Mouse (Mus musculus) MN1 (cell line): Measurements from ENCODE around the gene Atoh1.

Source experiments
- DNase-seq: peaks from one replicate; pipeline ENCODE4 v3.0.0-alpha.2; 2016; ENCODE audit warnings: low spot score

Atoh1 gene

DNA sequence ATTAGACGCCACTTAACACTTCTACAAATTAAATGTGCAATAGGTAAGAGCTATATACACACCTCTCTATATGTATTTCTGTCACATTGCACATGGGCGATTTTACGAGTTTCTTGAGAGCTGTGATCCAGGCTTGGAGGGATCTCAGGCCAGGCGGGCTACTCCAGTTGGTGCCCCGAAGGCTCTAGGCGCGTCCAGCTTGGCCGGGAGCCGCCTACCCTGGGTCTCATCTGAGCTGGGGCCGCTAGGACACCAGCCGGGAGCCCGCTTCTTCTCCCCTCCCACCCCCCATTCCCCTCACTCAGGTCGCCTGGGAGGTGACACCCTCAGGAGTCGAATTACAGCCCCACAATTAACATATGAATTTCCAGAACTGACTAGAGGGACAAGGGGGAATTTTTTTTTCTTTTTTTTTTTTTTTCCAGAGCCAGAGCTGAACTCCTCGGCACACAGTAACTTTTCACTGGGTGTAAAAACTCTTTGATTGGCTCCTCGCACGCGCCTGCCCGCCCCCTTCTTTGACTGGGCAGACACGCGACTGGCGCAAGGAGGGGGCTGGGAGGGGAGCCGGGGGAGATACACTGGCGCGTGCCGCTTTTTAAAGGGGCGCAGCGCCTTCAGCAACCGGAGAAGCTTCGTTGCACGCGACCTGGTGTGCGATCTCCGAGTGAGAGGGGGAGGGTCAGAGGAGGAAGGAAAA, at the start of gene Atoh1:
Gene Atoh1, plus strand, starts transcription at position 627 of the 700 bp plus-strand sequence.
- DNase-seq = no peak

DNA sequence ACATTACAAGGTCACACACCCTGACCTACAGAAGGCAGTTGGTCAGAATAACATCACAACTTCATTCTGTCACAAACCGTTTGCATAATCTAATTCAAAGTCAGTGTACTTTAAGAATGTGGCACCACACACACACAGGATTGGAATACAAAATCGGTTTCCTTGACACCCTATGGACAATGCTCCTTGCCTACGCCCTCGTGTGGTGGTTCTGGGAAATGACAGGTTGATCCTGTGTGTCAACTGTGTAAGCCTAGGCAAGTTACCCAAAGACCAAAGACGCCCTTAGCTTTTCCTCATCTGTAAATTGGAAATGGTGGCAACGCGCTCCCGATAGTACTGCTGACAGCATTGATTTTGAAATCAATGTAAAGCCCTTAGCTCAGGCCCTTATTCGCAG, 45.0 kb upstream of the Atoh1 start:
- DNase-seq = no peak

DNA sequence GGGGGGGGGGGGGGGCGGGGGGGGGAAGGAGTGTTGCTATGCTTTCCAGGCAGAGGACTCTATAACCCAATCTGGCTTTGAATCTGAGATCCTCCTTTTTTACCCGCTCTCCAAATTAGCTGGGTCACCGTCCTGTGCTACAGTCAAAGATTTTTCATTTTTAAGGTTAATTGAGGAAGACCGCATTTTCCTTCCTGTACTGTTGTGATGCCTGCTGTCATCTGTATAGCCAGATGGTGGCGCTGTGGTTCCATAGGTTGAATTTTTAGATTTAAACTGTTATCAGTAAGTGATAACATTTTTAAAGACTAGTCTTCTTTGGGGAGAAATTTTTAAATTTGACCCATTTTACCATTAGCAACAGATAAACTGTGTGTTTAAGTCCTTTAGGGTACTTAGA, 44.0 kb upstream of the Atoh1 start:
- no peak for DNase-seq

DNA sequence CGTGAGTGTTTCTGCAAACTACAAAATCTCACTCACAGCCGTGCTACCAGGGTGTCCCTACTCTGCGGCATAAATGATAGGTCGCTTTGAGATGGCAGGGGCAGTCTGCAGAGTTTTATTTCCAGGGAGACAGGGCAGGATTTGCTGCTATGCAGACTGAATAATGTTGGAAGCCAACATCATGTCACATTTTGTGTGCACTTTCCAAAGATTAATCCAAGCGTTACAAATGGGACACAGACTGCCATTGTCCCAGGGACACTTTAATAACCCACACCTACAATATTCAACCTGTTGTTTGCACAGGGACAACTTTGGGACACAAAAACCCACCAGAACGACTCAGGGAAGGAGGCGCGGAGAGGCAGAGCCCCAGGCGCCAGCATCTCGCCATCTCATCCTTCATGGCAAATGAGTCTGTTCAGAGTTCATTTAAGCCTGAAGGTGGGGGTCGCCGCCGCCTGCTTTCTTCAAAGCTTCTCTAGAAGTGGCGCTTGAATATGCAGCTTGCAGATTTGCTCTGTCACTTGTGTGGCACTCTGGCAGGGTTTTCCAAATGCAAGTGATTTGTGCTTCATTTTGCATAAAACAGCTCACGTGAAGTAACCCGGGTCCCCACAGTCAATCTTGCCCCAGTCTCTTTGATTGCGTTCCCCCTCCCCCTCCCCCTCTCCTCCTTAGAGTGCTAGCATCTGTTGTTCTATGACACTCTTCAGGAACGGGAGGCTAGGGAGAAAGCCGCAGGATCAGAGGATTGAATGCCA, 40.6 kb upstream of the Atoh1 start:
- no peak for DNase-seq

DNA sequence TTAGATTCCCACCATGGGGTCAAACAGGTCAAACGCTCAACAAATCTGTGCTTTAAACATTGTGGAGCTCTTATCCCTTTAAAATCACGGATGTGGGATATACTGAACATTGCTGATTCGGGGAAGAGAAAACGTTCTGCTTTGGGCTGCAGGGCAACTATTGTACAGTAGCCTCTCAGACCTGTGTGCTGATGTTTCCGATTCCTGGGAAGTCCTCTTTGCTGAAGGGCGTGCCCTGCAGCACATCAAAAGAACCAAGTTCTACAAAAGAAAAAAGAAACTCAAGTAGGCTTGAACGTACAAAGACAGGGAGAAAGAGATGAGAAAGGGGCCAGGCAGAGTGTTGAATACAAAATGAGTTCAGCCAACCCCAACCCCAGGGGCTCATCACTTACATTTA, 34.2 kb upstream of the Atoh1 start:
- DNase-seq = no peak

DNA sequence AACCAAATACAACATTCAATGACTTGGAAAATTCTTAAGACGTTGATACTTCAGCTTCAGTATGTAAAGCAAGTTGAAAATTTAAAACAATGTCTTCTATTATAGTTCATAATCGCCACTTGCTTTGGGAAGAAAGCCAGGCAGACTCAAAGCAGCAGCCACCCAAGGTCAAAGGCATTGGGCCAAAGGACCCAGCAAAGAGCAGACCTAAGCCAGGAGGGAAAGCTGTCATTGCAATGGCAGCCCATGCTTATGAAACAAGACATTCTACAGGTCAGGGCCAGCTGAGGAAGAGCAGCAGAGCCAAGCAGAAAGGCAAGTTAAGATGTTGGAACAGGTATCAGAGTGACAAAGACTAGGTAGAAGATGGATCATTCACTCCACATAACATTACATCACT, 25.3 kb upstream of the Atoh1 start:
- no peak for DNase-seq

DNA sequence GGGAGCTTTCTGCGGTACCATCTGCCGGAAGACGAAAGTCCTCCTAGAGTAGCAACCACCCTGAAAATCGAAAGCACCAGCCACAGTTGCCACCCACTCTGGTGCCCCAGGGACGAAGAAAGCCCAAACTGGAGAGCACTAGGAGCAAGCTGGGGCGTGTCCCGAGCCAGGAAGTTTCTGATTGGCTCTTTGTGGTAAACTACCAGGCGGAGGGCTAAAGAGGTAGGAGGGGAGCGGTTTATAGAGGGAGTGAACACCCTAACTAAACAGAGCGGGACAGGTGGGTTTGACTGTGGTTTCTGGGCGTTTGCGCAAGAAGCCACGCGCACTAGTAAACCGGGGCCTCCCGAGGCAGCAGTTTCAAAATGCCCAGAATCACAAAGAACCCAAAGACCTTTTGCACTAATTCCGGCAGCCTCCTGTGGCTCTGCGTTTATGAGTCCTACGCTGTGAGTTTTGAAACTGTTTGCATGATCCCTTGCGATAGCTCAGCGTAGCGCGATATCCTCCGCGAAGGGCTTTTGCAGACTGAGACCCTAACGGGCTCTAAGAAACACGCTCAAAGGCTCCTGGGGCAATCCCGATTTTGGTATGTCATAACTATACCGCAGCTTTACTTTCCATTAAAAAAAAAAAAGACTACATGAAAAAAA, 1.0 kb upstream of the Atoh1 start:
- DNase-seq = no peak

DNA sequence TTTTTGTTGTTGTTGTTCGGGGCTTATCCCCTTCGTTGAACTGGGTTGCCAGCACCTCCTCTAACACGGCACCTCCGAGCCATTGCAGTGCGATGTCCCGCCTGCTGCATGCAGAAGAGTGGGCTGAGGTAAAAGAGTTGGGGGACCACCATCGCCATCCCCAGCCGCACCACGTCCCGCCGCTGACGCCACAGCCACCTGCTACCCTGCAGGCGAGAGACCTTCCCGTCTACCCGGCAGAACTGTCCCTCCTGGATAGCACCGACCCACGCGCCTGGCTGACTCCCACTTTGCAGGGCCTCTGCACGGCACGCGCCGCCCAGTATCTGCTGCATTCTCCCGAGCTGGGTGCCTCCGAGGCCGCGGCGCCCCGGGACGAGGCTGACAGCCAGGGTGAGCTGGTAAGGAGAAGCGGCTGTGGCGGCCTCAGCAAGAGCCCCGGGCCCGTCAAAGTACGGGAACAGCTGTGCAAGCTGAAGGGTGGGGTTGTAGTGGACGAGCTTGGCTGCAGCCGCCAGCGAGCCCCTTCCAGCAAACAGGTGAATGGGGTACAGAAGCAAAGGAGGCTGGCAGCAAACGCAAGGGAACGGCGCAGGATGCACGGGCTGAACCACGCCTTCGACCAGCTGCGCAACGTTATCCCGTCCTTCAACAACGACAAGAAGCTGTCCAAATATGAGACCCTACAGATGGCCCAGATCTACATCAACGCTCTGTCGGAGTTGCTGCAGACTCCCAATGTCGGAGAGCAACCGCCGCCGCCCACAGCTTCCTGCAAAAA, 496 bp downstream of the Atoh1 start:
- no peak for DNase-seq

DNA sequence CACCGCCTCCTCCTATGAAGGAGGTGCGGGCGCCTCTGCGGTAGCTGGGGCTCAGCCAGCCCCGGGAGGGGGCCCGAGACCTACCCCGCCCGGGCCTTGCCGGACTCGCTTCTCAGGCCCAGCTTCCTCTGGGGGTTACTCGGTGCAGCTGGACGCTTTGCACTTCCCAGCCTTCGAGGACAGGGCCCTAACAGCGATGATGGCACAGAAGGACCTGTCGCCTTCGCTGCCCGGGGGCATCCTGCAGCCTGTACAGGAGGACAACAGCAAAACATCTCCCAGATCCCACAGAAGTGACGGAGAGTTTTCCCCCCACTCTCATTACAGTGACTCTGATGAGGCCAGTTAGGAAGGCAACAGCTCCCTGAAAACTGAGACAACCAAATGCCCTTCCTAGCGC, 1.1 kb downstream of the Atoh1 start:
- DNase-seq = no peak

DNA sequence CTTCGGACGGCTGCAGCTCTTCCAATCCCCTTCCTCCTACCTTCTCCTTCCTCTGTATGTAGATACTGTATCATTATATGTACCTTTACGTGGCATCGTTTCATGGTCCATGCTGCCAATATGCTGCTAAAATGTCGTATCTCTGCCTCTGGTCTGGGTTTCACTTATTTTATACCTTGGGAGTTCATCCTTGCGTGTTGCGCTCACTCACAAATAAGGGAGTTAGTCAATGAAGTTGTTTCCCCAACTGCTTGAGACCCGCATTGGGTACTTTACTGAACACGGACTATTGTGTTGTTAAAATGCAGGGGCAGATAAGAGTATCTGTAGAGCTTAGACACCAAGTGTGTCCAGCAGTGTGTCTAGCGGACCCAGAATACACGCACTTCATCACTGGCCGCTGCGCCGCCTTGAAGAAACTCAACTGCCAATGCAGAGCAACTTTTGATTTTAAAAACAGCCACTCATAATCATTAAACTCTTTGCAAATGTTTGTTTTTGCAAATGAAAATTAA, 1.6 kb downstream of the Atoh1 start:
- no peak for DNase-seq

DNA sequence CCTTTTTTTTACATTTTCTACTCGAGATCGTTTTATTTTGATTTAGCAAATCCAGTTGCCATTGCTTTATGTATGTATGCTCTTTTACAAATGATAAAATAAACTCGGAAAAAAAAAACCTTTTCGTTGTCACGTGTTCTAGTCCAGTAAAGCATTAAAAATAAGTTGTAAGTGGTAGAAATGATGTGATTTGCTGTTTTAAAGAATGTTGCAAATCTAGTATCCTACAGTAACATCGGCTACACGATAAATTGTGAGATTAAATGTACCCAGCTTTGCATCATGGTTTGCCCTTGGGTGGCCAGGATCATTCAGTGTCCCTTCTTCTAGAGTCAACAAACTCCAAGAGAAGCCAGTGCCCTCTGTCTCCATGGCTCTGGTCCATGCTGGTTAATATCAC, 2.2 kb downstream of the Atoh1 start:
- DNase-seq = no peak

DNA sequence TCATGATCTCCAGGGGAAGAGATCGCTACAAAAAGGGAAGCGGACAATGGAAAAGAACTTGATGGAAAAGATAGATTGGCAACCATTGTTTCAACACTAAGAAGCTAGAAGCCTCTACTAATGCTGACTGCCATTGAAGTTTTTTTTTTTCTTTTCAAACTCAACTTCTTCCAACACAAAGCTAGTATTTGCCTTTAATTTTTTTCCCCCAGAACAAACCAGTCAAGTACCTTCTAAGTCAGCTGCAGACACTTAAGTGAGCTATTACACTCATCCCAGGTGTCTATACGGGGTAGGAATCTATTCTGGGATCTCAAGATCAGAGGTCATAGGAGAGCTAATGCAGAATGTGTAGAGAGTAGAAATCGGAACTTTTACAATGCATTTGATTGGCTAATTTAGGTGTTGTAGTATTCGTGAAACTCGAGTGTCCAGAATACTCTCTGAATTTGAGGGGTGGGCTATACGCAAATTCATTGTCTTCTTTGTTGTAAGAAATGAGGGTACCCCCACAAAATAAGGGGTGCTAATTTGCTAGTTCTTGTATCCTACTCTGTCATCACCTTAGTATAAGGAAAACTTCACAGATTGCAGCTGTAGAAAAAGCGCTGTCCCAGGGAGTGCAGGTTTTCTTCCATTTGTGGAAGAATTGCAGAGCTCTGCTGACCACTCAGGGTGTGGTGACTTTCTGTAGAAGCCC, 2.8 kb downstream of the Atoh1 start:
- no peak for DNase-seq

DNA sequence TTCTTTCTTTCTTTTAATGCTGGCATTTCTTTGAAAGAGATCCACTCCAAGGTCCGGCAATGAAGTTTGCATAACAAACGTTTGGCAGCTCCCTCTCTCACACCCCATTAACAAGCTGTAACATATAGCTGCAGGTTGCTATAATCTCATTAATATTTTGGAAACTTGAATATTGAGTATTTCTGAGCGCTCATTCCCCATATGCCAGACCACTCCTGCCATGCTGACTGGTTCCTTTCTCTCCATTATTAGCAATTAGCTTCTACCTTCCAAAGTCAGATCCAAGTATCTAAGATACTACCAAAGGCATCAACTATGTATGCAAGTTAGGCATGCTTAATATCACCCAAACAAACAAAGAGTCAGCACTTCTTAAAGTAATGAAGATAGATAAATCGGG, 4.4 kb downstream of the Atoh1 start:
- DNase-seq = no peak

DNA sequence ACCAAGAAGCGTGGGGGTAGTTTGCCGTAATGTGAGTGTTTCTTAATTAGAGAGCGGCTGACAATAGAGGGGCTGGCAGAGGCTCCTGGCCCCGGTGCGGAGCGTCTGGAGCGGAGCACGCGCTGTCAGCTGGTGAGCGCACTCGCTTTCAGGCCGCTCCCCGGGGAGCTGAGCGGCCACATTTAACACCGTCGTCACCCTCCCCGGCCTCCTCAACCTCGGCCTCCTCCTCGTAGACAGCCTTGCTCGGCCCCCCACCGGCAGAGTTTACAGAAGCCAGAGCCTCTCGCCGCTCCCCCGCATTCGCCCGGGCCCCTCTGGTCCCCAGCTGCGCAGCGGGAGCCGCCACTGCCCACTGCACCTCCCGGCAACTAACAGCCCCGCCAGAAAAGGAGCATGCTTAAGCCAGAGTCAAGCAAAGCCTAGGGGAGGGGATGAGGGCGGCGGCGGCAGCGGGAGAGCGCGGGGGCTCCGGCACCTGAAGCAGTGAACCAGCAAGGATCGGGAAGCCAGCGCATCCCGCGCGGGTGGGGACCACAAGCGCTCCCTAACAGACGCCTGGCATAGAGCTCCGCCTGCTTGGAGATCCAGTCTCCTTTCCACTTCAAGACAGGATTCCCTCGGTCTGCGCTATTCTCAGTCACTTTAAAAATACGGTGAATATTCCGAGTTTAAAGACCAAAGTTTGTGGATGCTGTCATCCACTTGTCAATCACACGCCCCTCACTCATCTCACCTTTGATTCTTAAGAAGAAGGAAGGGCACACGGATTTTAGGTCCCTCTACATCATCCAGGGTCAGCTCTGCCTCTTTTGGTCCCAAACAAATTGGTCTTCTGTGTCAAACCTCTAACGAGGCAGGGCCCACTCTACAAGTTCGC, 5.8 kb downstream of the Atoh1 start:
- DNase-seq = no peak

DNA sequence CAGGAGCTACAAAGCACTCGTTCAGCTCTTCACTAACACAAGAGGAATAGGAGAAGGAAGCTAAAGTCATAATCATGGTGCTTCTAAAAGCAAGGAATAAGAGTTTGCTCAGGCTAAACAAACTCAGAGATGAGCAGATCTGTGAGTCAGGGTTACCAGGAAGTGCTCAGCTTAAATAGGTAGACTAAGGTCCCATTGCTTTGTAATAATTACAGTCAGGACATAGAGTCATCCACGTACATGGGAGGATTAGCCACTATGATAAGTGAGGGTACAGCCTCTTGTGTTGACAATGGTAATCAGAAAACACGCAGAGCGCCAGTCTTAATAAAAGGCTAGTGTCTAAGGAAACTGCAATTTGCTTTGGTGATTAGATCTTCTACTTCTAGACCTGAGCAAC, 7.4 kb downstream of the Atoh1 start:
- DNase-seq = no peak

DNA sequence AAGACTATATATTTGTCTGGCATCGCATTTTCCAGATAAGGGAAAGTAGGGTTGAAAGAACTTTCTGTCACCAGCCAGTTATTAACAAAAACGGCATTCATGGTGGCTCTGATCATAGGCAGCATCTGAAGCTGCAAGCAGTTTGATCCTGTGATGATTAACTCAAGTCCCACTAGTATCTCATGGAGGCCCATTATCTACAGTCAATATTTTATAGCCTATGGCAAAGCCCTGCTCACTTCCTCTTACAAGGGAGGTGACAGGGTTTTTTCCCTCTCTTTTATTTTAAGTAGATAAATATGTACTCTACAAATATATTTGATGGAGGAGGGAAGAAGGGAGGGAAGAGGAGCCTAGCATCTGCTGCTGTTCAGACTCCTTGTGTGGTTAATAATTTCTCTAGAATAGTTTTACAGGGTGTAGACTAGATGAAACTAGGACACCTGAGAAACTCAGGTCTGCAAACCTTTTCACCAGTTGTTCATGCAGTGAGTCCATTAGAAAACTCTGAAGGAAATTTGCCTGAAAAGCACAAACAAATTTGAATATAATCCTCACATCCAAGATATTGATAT, 14.1 kb downstream of the Atoh1 start:
- no peak for DNase-seq

DNA sequence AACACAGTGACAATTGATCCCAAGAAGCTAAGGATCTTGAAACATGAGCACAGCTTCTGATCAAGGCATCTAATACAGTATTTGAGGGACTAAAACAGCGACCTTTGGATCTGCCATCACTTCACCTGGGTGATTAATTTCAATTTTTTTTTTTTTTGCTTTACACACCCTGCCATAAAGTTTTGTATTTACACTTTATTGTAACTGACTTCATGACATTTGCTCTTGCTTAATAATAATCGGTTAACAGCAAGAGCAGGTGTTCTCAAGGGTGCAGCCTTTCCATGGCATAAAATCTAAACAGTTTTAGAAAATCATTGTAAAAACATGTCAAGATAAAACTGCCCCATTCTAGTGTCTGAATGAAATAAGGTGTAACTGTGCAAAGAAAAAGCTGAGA, 25.6 kb downstream of the Atoh1 start:
- no peak for DNase-seq

DNA sequence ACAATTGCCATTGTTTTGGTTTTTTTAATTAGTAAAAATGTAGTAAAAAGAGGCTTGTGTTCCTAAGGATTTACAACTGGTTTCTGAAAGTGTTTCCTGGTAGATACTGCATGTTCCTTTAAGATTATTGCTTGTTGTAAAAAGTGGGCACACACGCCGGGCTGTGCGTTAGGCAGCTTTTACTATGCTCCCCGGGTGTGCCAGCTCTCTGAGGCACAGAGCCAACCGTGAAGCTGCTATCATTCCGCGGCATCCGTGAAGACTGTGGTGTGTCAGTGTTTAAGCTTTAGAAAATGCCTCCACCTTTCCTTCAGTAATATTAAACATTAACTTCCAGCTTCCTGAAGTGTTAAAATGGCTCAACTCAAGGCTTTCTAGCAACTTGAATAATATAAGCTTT, 35.0 kb downstream of the Atoh1 start:
- DNase-seq = no peak

DNA sequence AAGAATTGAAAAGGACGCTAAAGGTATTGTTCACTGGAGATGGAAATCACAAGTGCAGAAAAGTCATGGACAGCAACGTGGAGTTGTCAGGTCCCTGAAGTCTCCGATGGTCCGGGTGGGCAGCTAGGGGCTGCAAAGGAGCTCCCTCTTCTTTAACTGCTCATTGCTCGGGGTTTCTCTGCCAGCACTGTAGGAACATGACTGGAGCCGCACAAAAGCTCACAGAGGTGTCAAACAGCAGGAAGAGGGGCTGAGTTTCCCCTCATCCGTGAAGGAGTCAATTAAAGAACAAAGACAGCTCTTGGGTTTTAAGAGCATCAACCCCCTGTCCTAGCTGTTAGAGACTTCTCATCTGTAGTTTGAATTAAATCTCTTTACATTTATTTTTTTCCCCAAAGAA, 44.5 kb downstream of the Atoh1 start:
- DNase-seq = no peak
